Mouse (Mus musculus): ENCODE results near the gene Canx. TPM values are rescaled to one million over a fixed set of nuclear protein-coding genes. Genes with fewer than 3 reads are reported as not detected.
"Not testable (repeated sequence)": the region's sequence is repeated elsewhere in the genome, so short reads cannot be mapped to it uniquely, and the experiment has no call there.

Canx gene
- total RNA-seq, 2 experiments from 2014 or later, result 264 to 684 TPM

GRCm38 (mm10) chr11:50336126-50336525 is 10.7 kb upstream of the Canx start:
- ATAC-seq (ENCODE audit: poor library complexity, severe bottlenecking), result no peak

GRCm38 (mm10) chr11:50333181-50333580 is 7.7 kb upstream of the Canx start:
- ATAC-seq (ENCODE audit: poor library complexity, severe bottlenecking), result no peak

- no peak for ATAC-seq (ENCODE audit: poor library complexity, severe bottlenecking)
Measured at GRCm38 (mm10) chr11:50329378-50329777, 3.9 kb upstream of the Canx start.

- no peak for ATAC-seq (ENCODE audit: poor library complexity, severe bottlenecking)
Measured at GRCm38 (mm10) chr11:50328075-50328625, 2.7 kb upstream of the Canx start.

- ATAC-seq (ENCODE audit: poor library complexity, severe bottlenecking), result no peak
Measured at GRCm38 (mm10) chr11:50326302-50326966, 961 bp upstream of the Canx start.

GRCm38 (mm10) chr11:50324751-50325471 is 562 bp downstream of the Canx start:
- peak; percentile 9; the same call in 1 of the 2 replicates for ATAC-seq (ENCODE audit: poor library complexity, severe bottlenecking)

GRCm38 (mm10) chr11:50323843-50324242 is 1.6 kb downstream of the Canx start:
- ATAC-seq (ENCODE audit: poor library complexity, severe bottlenecking), result no peak

GRCm38 (mm10) chr11:50322345-50322744 is 3.1 kb downstream of the Canx start:
- ATAC-seq (ENCODE audit: poor library complexity, severe bottlenecking), result no peak

- no peak for ATAC-seq (ENCODE audit: poor library complexity, severe bottlenecking)
Measured at GRCm38 (mm10) chr11:50321239-50321638, 4.2 kb downstream of the Canx start.

GRCm38 (mm10) chr11:50319343-50319742 is 6.1 kb downstream of the Canx start:
- not testable (repeated sequence) for ATAC-seq (ENCODE audit: poor library complexity, severe bottlenecking)

GRCm38 (mm10) chr11:50312803-50313202 is 12.7 kb downstream of the Canx start:
- no peak for ATAC-seq (ENCODE audit: poor library complexity, severe bottlenecking)

- no peak for ATAC-seq (ENCODE audit: poor library complexity, severe bottlenecking)
Measured at GRCm38 (mm10) chr11:50303406-50303805, 22.1 kb downstream of the Canx start.

- peak; percentile 96 for ATAC-seq (ENCODE audit: poor library complexity, severe bottlenecking)
Measured at GRCm38 (mm10) chr11:50292190-50292855, 33.1 kb downstream of the Canx start, which contains the start of gene Maml1. Maml1 (minus strand) TSS chr11:50292311.

GRCm38 (mm10) chr11:50291321-50292165 is 33.9 kb downstream of the Canx start:
- ATAC-seq (ENCODE audit: poor library complexity, severe bottlenecking), result 0 out of 2 replicates have a peak, but pooled peaks have one; percentile 6

- no peak for ATAC-seq (ENCODE audit: poor library complexity, severe bottlenecking)
Measured at GRCm38 (mm10) chr11:50290486-50291225, 34.8 kb downstream of the Canx start.

- peak; percentile 65 for ATAC-seq (ENCODE audit: poor library complexity, severe bottlenecking)
Measured at GRCm38 (mm10) chr11:50286428-50286827, 39.0 kb downstream of the Canx start.

- no peak for ATAC-seq (ENCODE audit: poor library complexity, severe bottlenecking)
Measured at GRCm38 (mm10) chr11:50285696-50286095, 39.8 kb downstream of the Canx start.

GRCm38 (mm10) chr11:50285263-50285662 is 40.2 kb downstream of the Canx start:
- peak; percentile 64; the same call in 1 of the 2 replicates for ATAC-seq (ENCODE audit: poor library complexity, severe bottlenecking)

- no peak for ATAC-seq (ENCODE audit: poor library complexity, severe bottlenecking)
Measured at GRCm38 (mm10) chr11:50280053-50280452, 45.4 kb downstream of the Canx start.

GRCm38 (mm10) chr11:50279005-50279404 is 46.5 kb downstream of the Canx start:
- no peak for ATAC-seq (ENCODE audit: poor library complexity, severe bottlenecking)

Measured in megakaryocyte, adult 5-6 weeks (primary cell).